Mouse (Mus musculus) bone marrow macrophage, adult 2 months (primary cell): ENCODE data around the gene Tma7. TPM values are rescaled to one million over a fixed set of nuclear protein-coding genes. Genes with fewer than 3 reads are reported as not detected.

Experiments
- H3K27ac ChIP-seq: 2 replicates; pipeline ENCODE4 v1.5.1; 2012; ENCODE audit warnings: low read depth, low read length; ENCODE audit not compliant: insufficient read depth
- H3K4me1 ChIP-seq: 2 replicates; pipeline ENCODE4 v1.6.1; 2012; ENCODE audit warnings: low read length; ENCODE audit not compliant: control insufficient read depth, insufficient read depth
- H3K4me3 ChIP-seq: 2 replicates; pipeline ENCODE4 v1.5.1; 2012; ENCODE audit warnings: mild to moderate bottlenecking, low read length, moderate library complexity; ENCODE audit not compliant: insufficient read depth
- CTCF ChIP-seq: IDR thresholded peaks from 2 replicates; pipeline ENCODE4 v1.5.1; 2012; ENCODE audit warnings: low read depth, mild to moderate bottlenecking, low read length, moderate library complexity
- POLR2A ChIP-seq: IDR thresholded peaks from 2 replicates; pipeline ENCODE4 v1.6.1; 2012; ENCODE audit warnings: mild to moderate bottlenecking, low read depth, low read length, borderline replicate concordance
- polyA plus RNA-seq: library from polyadenylated mRNA; stranded (reverse); fragments of >200 nt; gene quantifications from 2 replicates; pipeline ENCODE4 v1.2.4, GENCODE M21; 2012; ENCODE audit not compliant: missing spikeins, insufficient read depth, insufficient read length

Gene Tma7
- polyA plus RNA-seq, 1 experiment = 299 TPM

DNA sequence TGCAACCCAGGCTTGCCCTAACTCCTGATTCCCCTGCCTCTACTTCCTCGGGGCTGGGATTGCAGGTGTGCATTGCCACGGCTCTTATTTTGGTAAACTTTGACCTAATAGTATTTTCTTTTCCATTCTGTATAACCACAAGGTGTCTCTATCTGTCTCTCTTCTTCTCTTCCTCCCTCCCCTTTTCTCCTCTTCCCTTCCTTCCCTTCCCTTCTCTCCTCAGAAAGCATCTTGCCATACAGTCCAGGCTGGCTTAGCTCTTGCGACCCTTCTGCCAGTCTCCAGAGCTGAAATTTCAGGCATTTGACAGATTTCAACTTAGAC lies 31.8 kb downstream of the Tma7 start:
- Histone ChIP-seq H3K27ac (no peak overlapping the region), H3K4me3 (no peak overlapping the region), H3K4me1 (peaks cover 13% of the 10 kb centered on the region)
- TF ChIP-seq CTCF (no peak), POLR2A (no peak)

- H3K4me3 ChIP-seq = no peak overlapping the region
- H3K4me1 ChIP-seq = peaks cover 8% of the 10 kb centered on the region
- H3K27ac ChIP-seq = no peak overlapping the region
These were observed 32.3 kb downstream of the Tma7 start for GRCm38 (mm10) chr9:109049996-109050673.

GRCm38 (mm10) chr9:109049316-109049715 lies 33.1 kb downstream of the Tma7 start:
- H3K4me1 ChIP-seq = peaks cover 5% of the 10 kb centered on the region
- no peak overlapping the region for H3K4me3 ChIP-seq
- H3K27ac ChIP-seq = no peak overlapping the region
- TF ChIP-seq CTCF (no peak), POLR2A (no peak)

More at GRCm38 (mm10) chr9:109049996-109050673, 32.3 kb downstream of the Tma7 start:
- TF ChIP-seq CTCF (no peak), POLR2A (no peak)

GRCm38 (mm10) chr9:109046306-109046705 lies 36.1 kb downstream of the Tma7 start:
- Histone ChIP-seq H3K4me1 (no peaks in the 10 kb centered on the region), H3K27ac (no peak overlapping the region), H3K4me3 (no peak overlapping the region)
- TF ChIP-seq POLR2A (no peak), CTCF (no peak; the same call in 1 of the 2 replicates)

- H3K4me3 ChIP-seq = no peak overlapping the region
- peaks cover 16% of the 10 kb centered on the region for H3K4me1 ChIP-seq
- H3K27ac ChIP-seq = no peak overlapping the region
- no peak for TF ChIP-seq CTCF
- no peak for TF ChIP-seq POLR2A
These were observed 41.0 kb downstream of the Tma7 start for GRCm38 (mm10) chr9:109041351-109041750.

- H3K27ac ChIP-seq = no peak overlapping the region
- no peak for TF ChIP-seq POLR2A
- peaks cover 16% of the 10 kb centered on the region for H3K4me1 ChIP-seq
- H3K4me3 ChIP-seq = no peak overlapping the region
These were observed 41.5 kb downstream of the Tma7 start for GRCm38 (mm10) chr9:109040906-109041305.

- Histone ChIP-seq H3K4me1 (peaks cover 16% of the 10 kb centered on the region), H3K4me3 (no peak overlapping the region), H3K27ac (no peak overlapping the region)
- TF ChIP-seq CTCF (no peak), POLR2A (no peak)
These were observed 42.2 kb downstream of the Tma7 start for GRCm38 (mm10) chr9:109040216-109040615.

DNA sequence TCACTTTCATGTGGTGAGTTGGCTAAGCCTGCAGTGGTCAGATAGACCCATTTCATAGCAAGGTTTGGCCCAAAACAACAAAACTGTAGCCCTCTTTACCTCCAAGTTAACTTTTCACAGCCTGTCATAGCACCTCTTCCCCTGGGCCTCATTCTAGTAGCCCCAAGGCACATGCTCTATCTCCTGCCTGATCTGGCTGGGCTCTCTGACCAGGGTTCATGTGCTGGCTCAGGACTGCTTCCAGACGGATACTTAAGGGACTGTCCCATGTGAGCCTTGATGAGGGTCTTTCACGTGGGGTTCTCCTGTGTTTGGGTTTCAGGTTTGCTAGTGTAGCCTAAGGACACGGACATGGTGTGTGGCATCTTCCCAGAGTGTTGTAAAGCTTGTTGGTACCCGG lies 42.7 kb downstream of the Tma7 start:
- peak overlapping the region; percentile 90 for H3K4me3 ChIP-seq
- no peak overlapping the region for H3K27ac ChIP-seq

DNA sequence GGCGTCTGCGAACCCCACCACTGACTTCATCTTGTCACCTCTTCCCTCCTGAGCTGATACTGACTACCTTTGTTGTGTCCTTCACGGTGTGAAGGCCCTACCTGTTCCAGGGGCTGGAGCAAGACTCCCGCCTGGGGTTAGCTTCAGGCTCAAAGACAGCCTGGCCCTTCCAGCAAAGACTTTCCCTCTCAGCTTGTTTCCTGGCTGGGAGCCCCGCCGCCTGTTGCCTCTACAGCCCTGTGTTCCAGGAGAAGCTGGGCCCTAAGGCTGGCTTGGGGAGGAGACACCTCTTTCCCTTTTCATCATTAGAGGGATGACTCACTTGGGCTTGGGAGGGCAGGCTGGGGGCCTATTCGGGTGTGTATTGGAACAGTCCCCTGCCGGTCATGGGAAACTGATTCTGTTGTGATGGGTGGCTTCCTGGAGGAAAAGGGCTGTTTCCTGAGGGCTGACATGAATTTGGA lies 43.5 kb downstream of the Tma7 start:
- Histone ChIP-seq H3K4me1 (peaks cover 18% of the 10 kb centered on the region), H3K4me3 (peak overlapping the region; percentile 90)

More for the DNA sequence above, 42.7 kb downstream of the Tma7 start:
- peaks cover 16% of the 10 kb centered on the region for H3K4me1 ChIP-seq
- TF ChIP-seq POLR2A (no peak), CTCF (no peak)

GRCm38 (mm10) chr9:109038086-109038895 lies 44.1 kb downstream of the Tma7 start, which contains the start of gene Shisa5:
Shisa5 (plus strand) TSS chr9:109038565.
- Histone ChIP-seq H3K27ac (peak within 1 kb of the TSS; percentile 45), H3K4me1 (peaks cover 18% of the 10 kb centered on the region), H3K4me3 (peak within 1 kb of the TSS; percentile 90)
- TF ChIP-seq POLR2A (0 out of 2 replicates have a peak, but pooled peaks have one; percentile 54), CTCF (no peak)

More for the DNA sequence above, 43.5 kb downstream of the Tma7 start:
- peak overlapping the region; percentile 45 for H3K27ac ChIP-seq
- TF ChIP-seq POLR2A = no peak
- TF ChIP-seq CTCF = no peak
